Mouse (Mus musculus) MEL (cell line): ENCODE results near the gene Cfap43.

ENCODE experiments used
- BHLHE40 ChIP-seq: IDR thresholded peaks from 2 replicates; pipeline ENCODE4 v1.6.1; 2012; ENCODE audit warnings: low read depth, mild to moderate bottlenecking, inconsistent platforms, low read length, improper control_type of control experiment, borderline replicate concordance
- CHD1 ChIP-seq: IDR thresholded peaks from 2 replicates; pipeline ENCODE4 v1.6.1; 2012; ENCODE audit warnings: low read depth, mild to moderate bottlenecking, inconsistent platforms, low read length, improper control_type of control experiment
- CHD2 ChIP-seq: IDR thresholded peaks from 2 replicates; pipeline ENCODE4 v1.6.1; 2011; ENCODE audit warnings: low read length, improper control_type of control experiment
- CTCF ChIP-seq, 3 experiments: IDR thresholded peaks in 2 of 3; conservative IDR thresholded peaks in 1 of 3; 2 replicates each; pipeline ENCODE4 v1.5.1; 2011 to 2012; ENCODE audit warnings: low read length in 3 of 3, low read depth in 2 of 3, mild to moderate bottlenecking in 2 of 3, improper control_type of control experiment in 1 of 3, inconsistent platforms in 1 of 3, mixed read lengths in 1 of 3, moderate library complexity in 1 of 3; ENCODE audit not compliant: control insufficient read depth in 1 of 3, insufficient read depth in 1 of 3, poor library complexity in 1 of 3, severe bottlenecking in 1 of 3
- KAT2A ChIP-seq: conservative IDR thresholded peaks from 2 replicates; pipeline ENCODE4 v1.6.1; 2012; ENCODE audit warnings: low read depth, low read length, improper control_type of control experiment, inconsistent platforms
- MAFK ChIP-seq: IDR thresholded peaks from 2 replicates; pipeline ENCODE4 v1.6.1; 2011; ENCODE audit warnings: low read depth, mild to moderate bottlenecking, low read length, improper control_type of control experiment, borderline replicate concordance
- POLR2A ChIP-seq, 2 experiments: IDR thresholded peaks; 2 replicates each; pipeline ENCODE4 v1.6.1; 2011 to 2012; ENCODE audit warnings: low read length in 2 of 2, mild to moderate bottlenecking in 2 of 2, control low read depth in 1 of 2, improper control_type of control experiment in 1 of 2, low read depth in 1 of 2, moderate library complexity in 1 of 2; ENCODE audit not compliant: control insufficient read depth in 1 of 2, insufficient read depth in 1 of 2, poor library complexity in 1 of 2
- SIN3A ChIP-seq: IDR thresholded peaks from 2 replicates; pipeline ENCODE4 v1.6.1; 2012; ENCODE audit warnings: low read length, improper control_type of control experiment, inconsistent platforms
- TAL1 ChIP-seq: IDR thresholded peaks from 2 replicates; pipeline ENCODE4 v1.6.1; 2012; ENCODE audit warnings: mild to moderate bottlenecking, inconsistent platforms, low read length, moderate library complexity, mixed read lengths

GRCm38 (mm10) chr19:47865353-47865947 lies 53.6 kb downstream of the Cfap43 start, which contains the start of gene Gsto2:
- TF ChIP-seq CTCF (IDR thresholded peaks at IDR 0.05 in 2 of 3, conservative IDR thresholded peaks at IDR 0.05 in 1 of 3; ENCODE audit: control insufficient read depth in 1 of 3, insufficient read depth in 1 of 3, low read depth in 2 of 3, low read length in 3 of 3, poor library complexity in 1 of 3, severe bottlenecking in 1 of 3) (no peak), SIN3A (no peak), TAL1 (no peak), MAFK (no peak), CHD2 (no peak), CHD1 (no peak), BHLHE40 (no peak), POLR2A (IDR thresholded peaks at IDR 0.05; ENCODE audit: control insufficient read depth in 1 of 2, insufficient read depth in 1 of 2, low read depth in 1 of 2, low read length in 2 of 2, poor library complexity in 1 of 2) (no peak), KAT2A (no peak)
